ENCODE assay signal across 13 mouse cellular contexts in the genomic region with DNA sequence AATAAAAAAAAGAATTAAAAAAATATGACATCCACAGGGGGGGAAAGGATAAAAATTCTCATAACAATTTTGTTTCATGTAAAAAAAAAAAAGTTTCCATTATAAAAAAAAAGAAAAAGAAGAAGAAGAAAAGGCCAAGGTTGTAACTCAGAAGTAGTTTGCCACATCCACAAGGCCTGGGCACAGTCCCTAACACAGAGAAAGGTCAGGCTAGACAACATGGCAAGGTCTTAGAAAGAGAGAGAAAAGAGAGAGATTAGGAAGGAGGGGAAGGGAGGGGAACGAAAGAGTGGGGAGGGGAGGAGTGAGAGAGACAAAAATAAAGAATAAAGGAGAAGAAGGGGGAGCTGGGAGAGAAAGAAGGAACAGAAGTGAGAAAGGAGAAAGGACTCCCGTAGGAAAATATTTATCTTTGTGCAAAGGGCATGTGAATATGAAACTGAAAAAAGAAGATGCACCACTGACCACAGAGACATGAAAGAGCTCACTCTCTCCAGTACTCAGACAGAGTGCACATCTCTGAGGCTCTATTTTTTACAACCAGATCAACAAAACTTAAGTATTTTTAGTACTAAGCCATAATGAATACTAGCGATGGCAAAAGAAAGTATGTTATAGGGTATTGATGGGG. TPM values are rescaled to one million over a fixed set of nuclear protein-coding genes. Genes with fewer than 3 reads are reported as not detected.
"Had no signal": no experiment of that assay in that cellular context is flagged by ENCODE, and none has a peak within 500 bp of the region (broad histone marks: within the 10 kb centered on the region; RNA-seq: fewer than 3 reads in every experiment).

No protein-coding gene starts in this region.

- DNase-seq: lung, adult 18-20 months; lung, embryonic 14.5 days; lung, postnatal 10 days; lung, postnatal 4 days; right cerebral cortex, postnatal 25 days; right cerebral cortex, postnatal 4 days; spleen, adult 18-20 months; thymus, adult 18-20 months; thymus, postnatal 14 days; thymus, postnatal 36 days had no signal

RNA-seq across cellular contexts. Expression of a gene that starts 12.6 kb away (rescaled TPM):
- total RNA-seq: midbrain, postnatal 0 days; monocyte, adult 5-6 weeks; neutrophil, adult 5-6 weeks had no signal
